Mouse (Mus musculus): ENCODE data around the gene Gm21776. TPM values are rescaled to one million over a fixed set of nuclear protein-coding genes. Genes with fewer than 3 reads are reported as not detected.
"Not testable (repeated sequence)": the region's sequence is repeated elsewhere in the genome, so short reads cannot be mapped to it uniquely, and the experiment has no call there.

Gene Gm21776
- polyA plus RNA-seq (2015; fragmentation: Nextera tagmentation; extraction: Ambion mirVana): not detected in 2 replicates

DNA sequence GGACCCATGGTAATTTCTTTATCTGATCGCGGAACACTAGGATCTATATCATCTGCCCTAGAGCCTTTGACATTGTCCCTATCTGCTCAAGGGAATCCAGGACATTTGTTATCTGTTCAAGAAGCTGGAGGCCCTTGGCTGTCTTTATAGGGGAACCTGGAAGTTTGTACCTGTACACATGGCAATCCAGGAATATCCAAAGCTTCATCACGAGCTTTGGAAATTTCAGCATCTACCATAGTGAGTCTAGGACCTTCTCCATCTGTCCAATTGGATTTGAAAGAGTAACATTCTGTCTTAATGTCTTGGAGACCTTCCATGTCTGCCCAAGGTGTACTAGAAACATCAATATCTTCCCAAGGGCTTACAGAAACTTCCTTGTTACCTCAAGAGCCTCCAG lies at the start of gene Gm21776:
Gm21776 (plus strand) TSS at position 301 of the 400 bp plus-strand sequence.
- H3K9ac ChIP-seq; ATAC-seq (ENCODE audit: low FRiP score, low read depth); H3K36me3 ChIP-seq; H3K27me3 ChIP-seq; H3K4me3 ChIP-seq; H3K4me2 ChIP-seq; H3K4me1 ChIP-seq (replicated peaks); H3K9me3 ChIP-seq; H3K27ac ChIP-seq (replicated peaks): not testable (repeated sequence)
- no CpG with 5 or more reads among the region's 3 CpGs for WGBS
